Mouse (Mus musculus): ENCODE measurements around the gene Mcm3ap. TPM values are rescaled to one million over a fixed set of nuclear protein-coding genes. Genes with fewer than 3 reads are reported as not detected.

Gene Mcm3ap
- 48.2 and 60.4 TPM in 2 replicates for polyA plus RNA-seq (2015; fragmentation: Nextera tagmentation; extraction: Ambion mirVana)

GRCm38 (mm10) chr10:76468203-76469162 is at the start of gene Mcm3ap, which contains the start of gene Ybey:
Gene Mcm3ap, plus strand, starts transcription at chr10:76468927.
Gene Ybey, minus strand, starts transcription at chr10:76469114.
- ATAC-seq (ENCODE audit: low FRiP score), result peak; percentile 98
- Histone ChIP-seq H3K9ac (replicated peaks) (peak within 1 kb of the TSS; percentile 94), H3K27me3 (replicated peaks) (no peaks in the 10 kb centered on the region), H3K4me1 (peaks cover 38% of the 10 kb centered on the region), H3K9me3 (replicated peaks) (no peaks in the 10 kb centered on the region), H3K4me2 (peak within 1 kb of the TSS; percentile 63), H3K4me3 (replicated peaks) (peak within 1 kb of the TSS; percentile 89), H3K27ac (replicated peaks) (peak within 1 kb of the TSS; percentile 87), H3K36me3 (peaks cover 36% of the 10 kb centered on the region)
- 2% methylated on average over 55 of the region's 55 CpGs for WGBS

- Histone ChIP-seq H3K27me3 (replicated peaks) (no peaks in the 10 kb centered on the region), H3K4me2 (no peak overlapping the region), H3K36me3 (peaks cover 76% of the 10 kb centered on the region), H3K4me1 (no peaks in the 10 kb centered on the region), H3K9ac (replicated peaks) (no peak overlapping the region), H3K4me3 (replicated peaks) (no peak overlapping the region), H3K27ac (replicated peaks) (no peak overlapping the region), H3K9me3 (replicated peaks) (no peaks in the 10 kb centered on the region)
- WGBS, result 97% methylated on average over 7 of the region's 7 CpGs
- ATAC-seq (ENCODE audit: low FRiP score), result no peak
These were observed 43.1 kb upstream of the Mcm3ap start for GRCm38 (mm10) chr10:76425674-76426073.

GRCm38 (mm10) chr10:76433925-76434324 is 34.8 kb upstream of the Mcm3ap start:
- H3K4me3 ChIP-seq (replicated peaks), result no peak overlapping the region
- ATAC-seq (ENCODE audit: low FRiP score), result no peak
- H3K27me3 ChIP-seq (replicated peaks), result no peaks in the 10 kb centered on the region
- H3K27ac ChIP-seq (replicated peaks), result no peak overlapping the region
- H3K4me1 ChIP-seq, result no peaks in the 10 kb centered on the region
- H3K9me3 ChIP-seq (replicated peaks), result no peaks in the 10 kb centered on the region
- 98% methylated on average over 11 of the region's 11 CpGs for WGBS
- peaks cover 91% of the 10 kb centered on the region for H3K36me3 ChIP-seq
- no peak overlapping the region for H3K4me2 ChIP-seq
- H3K9ac ChIP-seq (replicated peaks), result no peak overlapping the region

- Histone ChIP-seq H3K27ac (replicated peaks) (no peak overlapping the region), H3K27me3 (replicated peaks) (no peaks in the 10 kb centered on the region), H3K4me2 (no peak overlapping the region), H3K4me3 (replicated peaks) (no peak overlapping the region), H3K36me3 (peaks cover 56% of the 10 kb centered on the region), H3K4me1 (peaks cover 22% of the 10 kb centered on the region), H3K9me3 (replicated peaks) (no peaks in the 10 kb centered on the region), H3K9ac (replicated peaks) (no peak overlapping the region)
- no peak for ATAC-seq (ENCODE audit: low FRiP score)
- 96% methylated on average over 9 of the region's 9 CpGs for WGBS
These were observed 29.4 kb upstream of the Mcm3ap start for GRCm38 (mm10) chr10:76439107-76439890.

- Histone ChIP-seq H3K36me3 (peaks cover 47% of the 10 kb centered on the region), H3K4me1 (peaks cover 22% of the 10 kb centered on the region), H3K27ac (replicated peaks) (no peak within 1 kb of the TSS), H3K4me2 (no peak within 1 kb of the TSS), H3K27me3 (replicated peaks) (no peaks in the 10 kb centered on the region), H3K9ac (replicated peaks) (no peak within 1 kb of the TSS), H3K4me3 (replicated peaks) (no peak within 1 kb of the TSS), H3K9me3 (replicated peaks) (no peaks in the 10 kb centered on the region)
- 95% methylated on average over 17 of the region's 17 CpGs for WGBS
- no peak for ATAC-seq (ENCODE audit: low FRiP score)
These were observed 28.4 kb upstream of the Mcm3ap start, which contains the start of gene AC141477.1 for GRCm38 (mm10) chr10:76440281-76440680. Gene AC141477.1, minus strand, starts transcription at chr10:76440444.

GRCm38 (mm10) chr10:76442178-76443088 is 26.3 kb upstream of the Mcm3ap start, which contains the start of gene Pcnt:
Gene Pcnt, minus strand, starts transcription at chr10:76442786.
- no peaks in the 10 kb centered on the region for H3K9me3 ChIP-seq (replicated peaks)
- H3K9ac ChIP-seq (replicated peaks), result peak within 1 kb of the TSS; percentile 72
- peaks cover 26% of the 10 kb centered on the region for H3K36me3 ChIP-seq
- H3K4me1 ChIP-seq, result peaks cover 22% of the 10 kb centered on the region
- no peaks in the 10 kb centered on the region for H3K27me3 ChIP-seq (replicated peaks)
- under 1% methylated on average over 78 of the region's 78 CpGs for WGBS
- peak within 1 kb of the TSS; percentile 94 for H3K27ac ChIP-seq (replicated peaks)
- ATAC-seq (ENCODE audit: low FRiP score), result peak; percentile 100
- peak within 1 kb of the TSS; percentile 85 for H3K4me2 ChIP-seq
- peak within 1 kb of the TSS; percentile 99 for H3K4me3 ChIP-seq (replicated peaks)

GRCm38 (mm10) chr10:76445996-76446681 is 22.6 kb upstream of the Mcm3ap start:
- no peak for ATAC-seq (ENCODE audit: low FRiP score)
- Histone ChIP-seq H3K36me3 (no peaks in the 10 kb centered on the region), H3K4me2 (no peak overlapping the region), H3K9me3 (replicated peaks) (no peaks in the 10 kb centered on the region), H3K27me3 (replicated peaks) (no peaks in the 10 kb centered on the region), H3K9ac (replicated peaks) (no peak overlapping the region), H3K4me3 (replicated peaks) (no peak overlapping the region), H3K4me1 (peaks cover 18% of the 10 kb centered on the region), H3K27ac (replicated peaks) (no peak overlapping the region)
- WGBS, result 77% methylated on average over 4 of the region's 4 CpGs

- Histone ChIP-seq H3K4me1 (peaks cover 10% of the 10 kb centered on the region), H3K27ac (replicated peaks) (no peak overlapping the region), H3K27me3 (replicated peaks) (no peaks in the 10 kb centered on the region), H3K4me2 (no peak overlapping the region), H3K4me3 (replicated peaks) (no peak overlapping the region), H3K36me3 (no peaks in the 10 kb centered on the region), H3K9me3 (replicated peaks) (no peaks in the 10 kb centered on the region), H3K9ac (replicated peaks) (no peak overlapping the region)
- WGBS, result 84% methylated on average over 15 of the region's 15 CpGs
- ATAC-seq (ENCODE audit: low FRiP score), result no peak
These were observed 21.1 kb upstream of the Mcm3ap start for GRCm38 (mm10) chr10:76447406-76448229.

- no peak for ATAC-seq (ENCODE audit: low FRiP score)
- H3K4me1 ChIP-seq, result no peaks in the 10 kb centered on the region
- no peak within 1 kb of the TSS for H3K9ac ChIP-seq (replicated peaks)
- no peaks in the 10 kb centered on the region for H3K36me3 ChIP-seq
- H3K9me3 ChIP-seq (replicated peaks), result no peaks in the 10 kb centered on the region
- H3K27me3 ChIP-seq (replicated peaks), result no peaks in the 10 kb centered on the region
- no peak within 1 kb of the TSS for H3K4me3 ChIP-seq (replicated peaks)
- no peak within 1 kb of the TSS for H3K27ac ChIP-seq (replicated peaks)
- WGBS, result 58% methylated on average over 5 of the region's 5 CpGs
- H3K4me2 ChIP-seq, result no peak within 1 kb of the TSS
These were observed 19.9 kb upstream of the Mcm3ap start, which contains the start of gene 2610028H24Rik for GRCm38 (mm10) chr10:76448851-76449250. Gene 2610028H24Rik, plus strand, starts transcription at chr10:76449081.

GRCm38 (mm10) chr10:76455289-76455688 is 13.4 kb upstream of the Mcm3ap start:
- Histone ChIP-seq H3K4me1 (no peaks in the 10 kb centered on the region), H3K27ac (replicated peaks) (no peak overlapping the region), H3K36me3 (peaks cover under 1% of the 10 kb centered on the region; the same call in 1 of the 2 replicates), H3K27me3 (replicated peaks) (no peaks in the 10 kb centered on the region), H3K4me3 (replicated peaks) (no peak overlapping the region), H3K9me3 (replicated peaks) (no peaks in the 10 kb centered on the region), H3K9ac (replicated peaks) (no peak overlapping the region), H3K4me2 (no peak overlapping the region)
- no peak for ATAC-seq (ENCODE audit: low FRiP score)
- 75% methylated on average over 5 of the region's 5 CpGs for WGBS
